Mouse (Mus musculus) E14TG2a.4 (cell line): ENCODE data around the gene Cdkl4.

Experiments
- CTCF ChIP-seq: conservative IDR thresholded peaks from 2 replicates; pipeline ENCODE4 v1.5.1; 2014; ENCODE audit warnings: low read length
- POU5F1 ChIP-seq: IDR thresholded peaks from 2 replicates; pipeline ENCODE4 v1.6.1; 2014; ENCODE audit warnings: low read length, borderline replicate concordance

GRCm38 (mm10) chr17:80559745-80560144, 17.9 kb downstream of the Cdkl4 start:
- peak; percentile 41 for TF ChIP-seq CTCF
- TF ChIP-seq POU5F1: no peak
